Mouse (Mus musculus) midbrain, postnatal 0 days (tissue): ENCODE results near the gene Oas1c. TPM values are rescaled to one million over a fixed set of nuclear protein-coding genes. Genes with fewer than 3 reads are reported as not detected.
A peak's percentile ranks its signal among the peaks of the same experiment; 100 is the strongest.

Experiments used
- ATAC-seq: fragments of 200-750 bp; cut with Nextera tagmentation; 2 replicates; pipeline ENCODE4 v1.8.0; 2017; ENCODE audit warnings: moderate number of reproducible peaks, mild to moderate bottlenecking, moderate TSS enrichment, moderate library complexity; ENCODE audit not compliant: low FRiP score
- DNase-seq: peaks from one replicate; pipeline ENCODE4 v3.0.0-alpha.2; 2015; ENCODE audit warnings: low spot score
- H3K27ac ChIP-seq: fragments of 300-500 bp; sonication (generic); 2 replicates; pipeline ENCODE4 v1.5.1; 2014; ENCODE audit warnings: low read depth, mild to moderate bottlenecking, low read length, mixed read lengths
- H3K27me3 ChIP-seq: fragments of 300-500 bp; sonication (generic); 2 replicates; pipeline ENCODE4 v1.6.1; 2014; ENCODE audit warnings: low read length, control low read depth, mixed read lengths; ENCODE audit not compliant: insufficient read depth
- H3K36me3 ChIP-seq: fragments of 300-500 bp; sonication (generic); 2 replicates; pipeline ENCODE4 v1.6.1; 2014; ENCODE audit warnings: low read length, control low read depth, mixed read lengths; ENCODE audit not compliant: insufficient read depth
- H3K4me1 ChIP-seq: fragments of 300-500 bp; sonication (generic); 2 replicates; pipeline ENCODE4 v1.6.1; 2014; ENCODE audit warnings: mild to moderate bottlenecking, control low read depth, antibody characterized with exemption, low read length, mixed read lengths; ENCODE audit not compliant: insufficient read depth
- H3K4me2 ChIP-seq: fragments of 300-500 bp; sonication (generic); 2 replicates; pipeline ENCODE4 v1.6.1; 2014; ENCODE audit warnings: low read depth, mild to moderate bottlenecking, low read length, mixed read lengths; ENCODE audit not compliant: poor library complexity, severe bottlenecking
- H3K4me3 ChIP-seq: fragments of 300-500 bp; sonication (generic); 2 replicates; pipeline ENCODE4 v1.5.1; 2014; ENCODE audit warnings: low read depth, mild to moderate bottlenecking, low read length, moderate library complexity
- H3K9ac ChIP-seq: fragments of 300-500 bp; sonication (generic); replicated peaks from 2 replicates; pipeline ENCODE4 v1.6.1; 2014; ENCODE audit warnings: mild to moderate bottlenecking, low read length, moderate library complexity, mixed read lengths; ENCODE audit not compliant: poor library complexity, severe bottlenecking
- H3K9me3 ChIP-seq: fragments of 300-500 bp; sonication (generic); 2 replicates; pipeline ENCODE4 v1.6.1; 2016; ENCODE audit warnings: low read length, control low read depth
- CTCF ChIP-seq: IDR thresholded peaks from 2 replicates; pipeline ENCODE4 v1.5.1; 2016; ENCODE audit warnings: antibody characterized with exemption, mild to moderate bottlenecking
- WGBS: fragments of 180-500 bp; shearing (Covaris S2); extraction: QIAGEN DNeasy Blood & Tissue Kit; methylation state at CpG from one replicate; pipeline ENCODE4 v1.1.7; 2014; 5-methylcytosine and 5-hydroxymethylcytosine counted together
- polyA plus RNA-seq: library from polyadenylated mRNA; unstranded; fragments of >200 nt; fragmentation: Nextera tagmentation; extraction: Ambion mirVana; gene quantifications from 2 replicates; pipeline ENCODE4 v1.2.1, GENCODE M21; 2015
- total RNA-seq: library from RNA; depleted of rRNA; stranded (reverse); fragments of >200 nt; gene quantifications from 2 replicates; pipeline ENCODE4 v1.2.3, GENCODE M21; 2014

The Oas1c gene
- total and polyA plus RNA-seq, 2 experiments from 2014 or later = 0.62 to 0.71 TPM

GRCm38 (mm10) chr5:120793043-120793442, 19.3 kb downstream of the Oas1c start:
- no peaks in the 10 kb centered on the region for H3K27me3 ChIP-seq
- ATAC-seq (no peak), DNase-seq (peak; percentile 51)
- H3K36me3 ChIP-seq = no peaks in the 10 kb centered on the region
- H3K9ac ChIP-seq = no peak overlapping the region
- no peak overlapping the region for H3K27ac ChIP-seq
- peak; percentile 77 for TF ChIP-seq CTCF
- H3K4me3 ChIP-seq = no peak overlapping the region
- H3K9me3 ChIP-seq = no peaks in the 10 kb centered on the region
- no peak overlapping the region for H3K4me2 ChIP-seq
- 26% methylated on average over 2 of the region's 2 CpGs for WGBS
- H3K4me1 ChIP-seq = no peaks in the 10 kb centered on the region

DNA sequence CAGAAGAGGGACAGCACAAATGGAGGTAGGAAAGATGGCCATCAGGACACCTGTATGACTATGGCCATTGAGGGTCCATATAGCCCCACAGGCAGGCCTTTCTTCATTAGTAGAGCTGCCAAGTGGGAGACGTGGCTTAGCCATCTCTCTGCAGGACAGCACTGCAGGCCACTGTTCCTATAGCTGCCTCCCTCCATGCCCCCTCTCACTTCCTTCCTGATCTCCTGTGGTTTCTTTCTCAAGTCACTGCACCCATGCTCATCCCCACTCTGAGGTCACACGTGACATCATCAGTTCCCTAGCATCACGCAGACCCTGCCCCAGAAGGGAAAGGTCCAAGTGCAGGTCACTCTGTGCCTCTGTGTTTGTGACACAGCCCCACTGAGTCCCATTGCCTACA, 25.3 kb downstream of the Oas1c start:
- Histone ChIP-seq H3K4me2 (no peak overlapping the region), H3K9ac (no peak overlapping the region), H3K9me3 (no peaks in the 10 kb centered on the region), H3K27me3 (no peaks in the 10 kb centered on the region), H3K36me3 (no peaks in the 10 kb centered on the region), H3K4me3 (no peak overlapping the region), H3K4me1 (no peaks in the 10 kb centered on the region), H3K27ac (no peak overlapping the region)
- no peak for TF ChIP-seq CTCF
- 60% methylated on average over 3 of the region's 3 CpGs for WGBS
- DNase-seq (no peak), ATAC-seq (no peak)

GRCm38 (mm10) chr5:120782446-120782845, 29.9 kb downstream of the Oas1c start:
- H3K9ac ChIP-seq = no peak overlapping the region
- no peaks in the 10 kb centered on the region for H3K36me3 ChIP-seq
- WGBS = 76% methylated on average over 2 of the region's 2 CpGs
- H3K9me3 ChIP-seq = no peaks in the 10 kb centered on the region
- no peak overlapping the region for H3K4me2 ChIP-seq
- H3K27ac ChIP-seq = no peak overlapping the region
- DNase-seq (no peak), ATAC-seq (no peak)
- no peaks in the 10 kb centered on the region for H3K4me1 ChIP-seq
- H3K4me3 ChIP-seq = no peak overlapping the region
- H3K27me3 ChIP-seq = no peaks in the 10 kb centered on the region
- TF ChIP-seq CTCF = no peak

DNA sequence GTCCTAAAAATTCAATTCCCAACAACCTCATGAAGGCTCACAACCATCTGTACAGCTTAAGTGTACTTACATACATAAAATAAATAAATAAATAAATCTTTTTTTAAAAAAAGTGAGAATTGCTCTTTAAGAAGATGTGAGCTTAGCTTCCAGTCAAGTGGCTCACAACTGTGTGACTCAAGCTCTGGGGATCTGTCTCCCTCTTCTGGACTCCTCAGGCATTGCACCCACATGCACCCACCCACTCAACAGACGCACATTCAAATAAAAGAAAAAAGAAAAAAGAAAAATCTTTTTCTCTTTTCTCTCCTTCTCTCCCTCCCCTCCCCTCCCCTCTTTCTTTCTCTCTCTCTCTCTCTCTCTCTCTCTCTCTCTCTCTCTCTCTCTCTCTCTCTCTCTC, 30.7 kb downstream of the Oas1c start:
- Histone ChIP-seq H3K27me3 (no peaks in the 10 kb centered on the region), H3K36me3 (no peaks in the 10 kb centered on the region), H3K27ac (no peak overlapping the region), H3K4me3 (no peak overlapping the region), H3K4me1 (no peaks in the 10 kb centered on the region), H3K9me3 (no peaks in the 10 kb centered on the region), H3K9ac (no peak overlapping the region), H3K4me2 (no peak overlapping the region)
- WGBS = 100% methylated on average over 1 of the region's 1 CpGs
- peak; percentile 35 for TF ChIP-seq CTCF
- DNase-seq = no peak
- no peak for ATAC-seq

GRCm38 (mm10) chr5:120779922-120780321, 32.4 kb downstream of the Oas1c start:
- H3K9ac ChIP-seq = no peak overlapping the region
- no peak for TF ChIP-seq CTCF
- H3K4me1 ChIP-seq = no peaks in the 10 kb centered on the region
- H3K4me2 ChIP-seq = no peak overlapping the region
- H3K4me3 ChIP-seq = no peak overlapping the region
- H3K27ac ChIP-seq = no peak overlapping the region
- ATAC-seq = no peak
- no peaks in the 10 kb centered on the region for H3K36me3 ChIP-seq
- H3K27me3 ChIP-seq = no peaks in the 10 kb centered on the region
- 63% methylated on average over 3 of the region's 3 CpGs for WGBS
- H3K9me3 ChIP-seq = no peaks in the 10 kb centered on the region
- DNase-seq = no peak

DNA sequence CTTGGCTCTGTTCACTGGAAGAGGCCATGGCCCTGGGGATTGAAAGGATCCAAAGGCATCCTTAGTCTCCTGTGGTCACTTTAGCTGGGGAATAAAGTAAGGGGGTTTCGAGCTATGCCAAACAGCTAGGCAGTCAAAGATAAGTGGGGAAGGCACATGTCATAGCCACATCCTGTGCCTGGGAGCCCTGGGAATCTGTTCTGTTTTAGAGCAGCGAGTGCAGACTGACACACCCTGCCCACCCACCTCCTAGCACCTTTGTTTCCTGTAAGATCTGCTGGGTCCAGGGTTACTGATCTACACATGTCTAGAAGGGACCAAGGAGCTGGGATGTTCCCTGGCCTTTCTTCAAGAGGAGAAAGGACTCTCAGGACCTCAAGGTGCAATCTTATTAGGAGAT, 33.4 kb downstream of the Oas1c start:
- TF ChIP-seq CTCF = no peak
- no peaks in the 10 kb centered on the region for H3K9me3 ChIP-seq
- DNase-seq = no peak
- no peak overlapping the region for H3K4me3 ChIP-seq
- no peaks in the 10 kb centered on the region for H3K36me3 ChIP-seq
- no peak overlapping the region for H3K27ac ChIP-seq
- H3K4me2 ChIP-seq = no peak overlapping the region
- ATAC-seq = no peak
- WGBS = 73% methylated on average over 2 of the region's 2 CpGs
- H3K9ac ChIP-seq = no peak overlapping the region
- no peaks in the 10 kb centered on the region for H3K4me1 ChIP-seq
- H3K27me3 ChIP-seq = no peaks in the 10 kb centered on the region
